Mouse (Mus musculus) hematopoietic stem cell, adult 5-6 weeks (primary cell): ENCODE data around the gene Mybph. TPM values are rescaled to one million over a fixed set of nuclear protein-coding genes. Genes with fewer than 3 reads are reported as not detected.
"Not testable (repeated sequence)": the region's sequence is repeated elsewhere in the genome, so short reads cannot be mapped to it uniquely, and the experiment has no call there.

ENCODE experiments used
- ATAC-seq, 2 experiments: fragments of 125-278 bp in 1 of 2; replicated peaks in 1 of 2; 2 replicates each; pipeline ENCODE4 v1.8.0; 2016 to 2017; ENCODE audit warnings: inconsistent platforms in 2 of 2, mild to moderate bottlenecking in 2 of 2, moderate number of reproducible peaks in 2 of 2, low read depth in 1 of 2, moderate TSS enrichment in 1 of 2; ENCODE audit not compliant: low FRiP score in 2 of 2, poor library complexity in 2 of 2, severe bottlenecking in 2 of 2, insufficient read depth in 1 of 2, low TSS enrichment in 1 of 2
- total RNA-seq: library from RNA; stranded (forward); fragments of 172-1452, 232-1000 nt; gene quantifications from 2 replicates; pipeline ENCODE4 v1.2.3, GENCODE M21; 2017

The Mybph gene
- total RNA-seq, 1 experiment from 2014 or later, result not detected

DNA sequence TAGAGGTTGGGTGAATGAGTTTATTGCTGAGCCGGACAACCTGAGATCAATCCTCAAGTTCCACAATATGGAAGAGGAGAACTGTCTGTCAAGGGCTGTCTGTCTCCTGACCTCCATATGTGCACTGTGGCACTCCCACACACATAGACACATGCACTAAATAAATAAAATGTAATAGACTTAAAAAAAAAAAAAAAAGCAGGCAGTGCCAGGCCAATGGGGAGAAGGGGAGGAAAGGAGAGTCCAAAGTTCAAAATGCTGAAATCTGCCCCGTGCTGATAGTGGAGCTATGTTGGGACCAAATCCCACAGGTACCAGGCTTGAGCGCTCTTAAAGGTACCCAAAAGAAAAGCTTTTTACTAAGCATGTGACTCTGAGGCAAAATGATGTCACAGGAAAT lies 44.2 kb downstream of the Mybph start:
- no peak for ATAC-seq

DNA sequence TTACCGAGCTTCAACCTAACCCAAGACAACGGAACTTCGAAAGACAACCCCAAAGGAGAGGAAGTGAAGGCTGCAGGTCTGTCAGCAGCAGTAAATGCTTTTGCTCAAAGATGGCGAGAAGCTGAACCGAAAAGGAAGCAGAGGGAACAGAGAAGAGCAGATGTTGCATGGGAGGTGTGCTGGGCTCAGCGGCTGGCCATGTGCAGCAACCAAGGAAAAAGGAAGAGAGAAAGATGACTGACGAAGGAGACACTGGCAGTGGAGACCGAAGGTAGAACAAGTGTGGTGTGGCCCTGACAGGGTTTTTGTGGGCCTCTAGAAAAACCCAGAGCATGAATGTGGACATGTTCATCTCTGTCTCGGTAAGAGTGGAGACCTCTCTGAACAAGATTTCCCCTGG lies 47.5 kb downstream of the Mybph start:
- ATAC-seq, result no peak

DNA sequence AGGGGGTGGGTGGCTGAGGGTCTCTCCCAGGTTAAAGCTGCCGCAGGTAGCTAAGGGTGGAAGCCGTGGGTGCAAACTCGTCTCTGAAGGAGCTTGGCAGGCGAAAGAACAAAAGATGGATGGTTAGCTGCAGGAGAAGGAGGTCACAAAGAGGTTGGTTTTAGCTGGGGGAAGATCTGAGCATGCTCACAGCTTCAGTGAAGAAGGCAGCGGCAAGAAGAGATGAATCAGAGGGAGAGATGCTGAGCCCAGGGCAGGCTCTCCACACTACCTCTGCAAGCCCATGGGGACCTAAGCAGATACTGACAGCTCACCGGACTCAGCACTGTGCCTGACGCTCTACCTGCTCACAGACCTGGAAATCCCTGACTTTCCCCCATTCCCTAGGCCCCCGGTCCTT lies 48.0 kb downstream of the Mybph start:
- no peak for ATAC-seq

DNA sequence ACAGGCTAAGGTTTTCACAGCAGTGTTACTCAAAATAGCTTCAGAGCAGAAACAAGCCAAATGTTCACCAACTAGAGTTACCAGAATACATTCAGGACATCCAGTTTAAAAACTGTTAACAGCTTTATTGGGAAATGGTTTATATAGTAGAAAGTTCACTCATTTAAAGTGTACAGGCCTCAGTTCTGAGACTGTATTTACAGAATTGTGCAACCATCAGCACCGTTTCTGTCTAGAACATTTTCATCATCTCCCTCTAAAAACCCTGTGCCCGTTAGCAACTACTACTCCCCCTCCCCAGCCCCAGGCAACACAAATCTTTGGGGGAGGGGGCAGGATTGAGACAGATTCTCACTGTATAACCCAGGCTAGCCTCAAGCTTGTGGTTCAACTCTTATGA lies 49.0 kb downstream of the Mybph start:
- ATAC-seq, result no peak

DNA sequence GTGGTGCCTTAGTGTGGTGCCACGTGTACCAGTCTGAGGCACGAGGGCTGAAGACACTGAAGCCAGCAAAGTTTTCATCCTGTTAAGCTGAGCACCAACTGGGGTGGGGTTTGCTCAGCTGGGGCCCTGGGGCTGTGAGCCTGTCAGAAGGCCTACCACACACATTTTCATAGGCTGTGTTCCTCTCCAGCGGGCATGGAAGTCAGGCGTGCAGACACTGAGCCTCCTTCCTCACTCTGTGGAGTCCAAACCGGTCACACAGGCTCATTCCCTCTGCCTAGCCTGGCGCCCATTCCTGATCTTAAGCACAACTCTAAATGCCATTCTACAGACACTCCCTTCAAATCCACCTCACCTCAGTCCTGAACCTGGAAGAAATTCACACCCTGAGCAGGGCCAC lies 50.3 kb downstream of the Mybph start:
- ATAC-seq, result no peak

DNA sequence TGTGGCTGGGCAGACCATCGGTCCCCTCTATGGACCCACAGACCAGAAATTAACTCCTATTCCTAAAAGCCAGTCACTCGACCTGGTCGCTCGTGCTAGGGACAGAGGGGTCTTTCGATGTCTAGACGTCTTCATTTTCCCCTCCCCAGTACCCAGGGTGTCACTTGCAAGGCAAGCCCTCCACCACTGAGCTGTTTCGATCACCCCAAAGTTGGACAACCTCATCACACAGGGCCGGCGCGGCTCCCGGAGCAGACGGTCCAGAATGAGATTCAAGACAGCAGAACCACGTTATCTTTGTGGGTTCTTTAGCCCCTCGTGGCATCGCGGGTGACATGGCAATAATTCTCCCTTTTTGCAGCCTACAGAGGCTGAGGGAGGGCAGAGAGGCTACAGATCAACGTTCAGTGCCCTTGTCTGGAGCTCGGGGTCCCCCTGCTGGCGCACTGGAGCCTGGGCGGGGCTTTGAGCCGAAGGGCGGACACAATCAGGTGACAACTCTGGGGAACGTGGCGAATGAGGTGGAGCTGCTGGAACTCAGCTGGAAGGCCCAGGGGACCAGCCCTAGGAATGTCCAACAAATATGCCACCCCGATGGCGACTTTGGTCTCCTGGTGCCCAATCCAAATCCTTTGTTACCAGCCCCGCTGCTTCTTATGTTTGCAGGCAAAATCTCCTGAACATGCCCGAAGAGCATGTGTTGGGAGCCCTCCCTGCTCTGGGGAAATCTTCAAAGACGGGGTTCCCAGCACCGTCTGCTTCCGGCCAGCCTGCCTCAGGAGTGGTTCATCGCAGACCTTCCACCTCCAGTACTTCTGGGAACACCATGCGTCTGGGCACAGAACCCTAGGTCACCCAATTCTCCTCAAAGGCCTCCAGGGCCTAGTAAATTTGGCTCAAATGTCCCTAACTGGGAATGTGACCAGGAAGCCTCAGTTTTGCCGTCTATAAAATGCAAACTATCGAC lies 51.0 kb downstream of the Mybph start:
- ATAC-seq, result peak; percentile 94 to 99

DNA sequence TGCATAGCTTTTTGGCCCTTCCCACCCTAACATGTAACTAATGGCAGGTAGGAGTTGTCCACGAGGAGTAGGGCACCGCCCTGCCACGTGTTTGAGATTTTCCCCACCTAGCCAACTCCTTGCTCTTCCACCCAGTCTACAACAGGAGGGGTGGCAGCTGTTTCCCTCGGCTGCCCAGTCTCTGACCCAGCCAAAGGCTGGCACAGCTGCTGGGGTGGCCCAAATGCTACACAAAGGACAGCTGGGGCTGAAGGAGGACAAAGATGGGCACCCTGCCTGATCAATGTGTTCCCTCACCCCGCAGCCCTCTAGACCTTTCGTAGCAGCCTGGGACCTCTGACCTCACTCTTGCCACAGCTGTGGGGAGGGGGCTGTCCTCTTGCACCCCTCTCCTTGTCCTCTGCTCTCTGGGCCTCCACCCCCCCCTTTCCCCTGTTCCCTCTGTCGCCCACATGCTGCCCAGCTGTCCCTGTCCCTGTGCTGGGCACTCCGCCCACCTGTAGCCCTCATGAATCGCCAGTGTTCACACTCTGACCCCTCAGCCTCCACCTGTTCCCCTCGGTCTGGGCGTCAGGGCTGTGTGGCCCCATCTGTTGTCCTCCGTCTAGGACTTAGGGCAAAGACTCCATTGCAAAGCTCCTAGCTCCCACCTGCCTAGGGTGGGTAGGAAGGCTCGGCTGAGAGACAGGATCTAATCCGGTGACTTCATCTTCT lies 51.9 kb downstream of the Mybph start:
- ATAC-seq, result no peak

DNA sequence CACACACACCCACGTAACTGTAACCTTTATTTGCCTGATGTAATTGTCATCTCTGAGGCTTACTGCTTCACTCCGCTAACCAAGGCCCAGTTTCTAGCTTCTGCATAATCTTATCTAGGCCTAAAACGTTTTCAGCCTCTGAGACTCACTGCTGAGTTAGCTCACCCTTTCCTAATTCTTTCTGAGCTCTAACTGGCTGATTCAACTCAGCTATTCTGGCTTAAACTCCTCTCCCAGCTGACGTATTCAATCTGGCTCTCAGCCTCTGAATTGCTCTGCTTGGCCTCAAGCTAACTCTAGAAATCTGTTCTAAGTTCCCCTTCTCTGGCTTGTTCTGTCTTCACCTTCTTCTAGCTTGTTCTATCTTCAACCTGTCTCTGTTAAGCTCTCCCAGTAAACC lies 53.3 kb downstream of the Mybph start:
- no peak for ATAC-seq

DNA sequence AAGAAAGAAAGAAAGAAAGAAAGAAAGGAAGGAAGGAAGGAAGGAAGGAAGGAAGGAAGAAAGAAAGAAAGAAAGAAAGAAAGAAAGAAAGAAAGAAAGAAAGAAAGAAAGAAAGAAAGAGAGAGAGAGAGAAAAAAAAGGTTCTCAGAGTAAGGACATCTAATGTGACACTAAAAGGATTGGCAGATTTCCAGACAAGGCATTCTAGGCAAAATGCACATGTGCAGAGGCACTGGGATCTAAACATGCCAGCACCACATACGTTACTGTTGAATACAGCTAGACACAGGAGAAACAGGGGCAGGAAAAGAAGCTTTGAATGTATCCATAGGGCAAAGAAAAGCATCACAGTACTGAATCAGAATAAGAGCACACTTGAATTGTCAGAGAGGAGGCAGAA lies 56.4 kb downstream of the Mybph start:
- ATAC-seq, result not testable (repeated sequence)

Other genes starting within 250 kb of the Mybph start
- gene Fmod, start 156.2 kb upstream of the Mybph start, total RNA-seq, result not detected in 2 replicates
- 141 and 174 TPM in 2 replicates for gene Btg2, start 114.3 kb upstream of the Mybph start, total RNA-seq
- 0.25 TPM in 1 of 2 replicates, not detected in the other for gene Chit1, start 82.2 kb upstream of the Mybph start, total RNA-seq
- 16.0 and 55.2 TPM in 2 replicates for gene Chil1, start 11.3 kb upstream of the Mybph start, total RNA-seq
- 0.13 and 0.15 TPM in 2 replicates for gene Adora1, start 42.0 kb downstream of the Mybph start, total RNA-seq
- not detected in 2 replicates for gene Myog, start 96.5 kb downstream of the Mybph start, total RNA-seq
- 0.50 and 0.88 TPM in 2 replicates for gene Ppfia4, start 139.5 kb downstream of the Mybph start, total RNA-seq
- gene Tmem183a, start 168.5 kb downstream of the Mybph start, total RNA-seq, result 44.3 and 84.2 TPM in 2 replicates
- not detected in 2 replicates for gene 4933406M09Rik, start 192.5 kb downstream of the Mybph start, total RNA-seq
- 22.0 and 27.3 TPM in 2 replicates for gene Cyb5r1, start 212.1 kb downstream of the Mybph start, total RNA-seq
- 49.1 and 55.6 TPM in 2 replicates for gene Adipor1, start 221.9 kb downstream of the Mybph start, total RNA-seq